Mouse (Mus musculus) cortical plate, adult 2 months (tissue): ENCODE measurements at regions not wholly inside any gene's neighbourhood (a gene's known extent, or its start where the extent isn't known, plus 50 kb on each side); places are given as distances from the start of the nearest gene placed in this dataset.

Experiments used
- H3K27ac ChIP-seq: fragments of 200-500 bp; 2 replicates; pipeline ENCODE4 v1.5.1; 2012; ENCODE audit warnings: low read length, control low read depth, inconsistent platforms; ENCODE audit not compliant: insufficient read depth
- H3K4me1 ChIP-seq: fragments of 200-500 bp; 2 replicates; pipeline ENCODE4 v1.6.1; 2011; ENCODE audit warnings: low read length; ENCODE audit not compliant: control insufficient read depth, insufficient read depth
- H3K4me3 ChIP-seq: fragments of 200-500 bp; 2 replicates; pipeline ENCODE4 v1.5.1; 2011; ENCODE audit warnings: mild to moderate bottlenecking, low read length, control low read depth; ENCODE audit not compliant: insufficient read depth
- CTCF ChIP-seq: fragments of 200-500 bp; IDR thresholded peaks from 2 replicates; pipeline ENCODE4 v1.5.1; 2011; ENCODE audit warnings: mild to moderate bottlenecking, control low read depth, low read length; ENCODE audit not compliant: insufficient read depth; ENCODE audit errors: extremely low read depth
- POLR2A ChIP-seq: fragments of 200-500 bp; IDR thresholded peaks from 2 replicates; pipeline ENCODE4 v1.6.1; 2011; ENCODE audit warnings: mild to moderate bottlenecking, low read length, control low read depth; ENCODE audit not compliant: insufficient read depth; ENCODE audit errors: extremely low read depth

- no peak for TF ChIP-seq POLR2A
- TF ChIP-seq CTCF = no peak
- Histone ChIP-seq H3K4me3 (no peak overlapping the region), H3K4me1 (no peaks in the 10 kb centered on the region), H3K27ac (no peak overlapping the region)
Observed at GRCm38 (mm10) chr2:78804931-78805330, 63.0 kb upstream of the Ube2e3 start.

- H3K4me1 ChIP-seq = no peaks in the 10 kb centered on the region
- no peak overlapping the region for H3K27ac ChIP-seq
- TF ChIP-seq CTCF (no peak), POLR2A (no peak)
- no peak overlapping the region for H3K4me3 ChIP-seq
Observed at GRCm38 (mm10) chr2:78803543-78803942, 64.4 kb upstream of the Ube2e3 start.

GRCm38 (mm10) chr2:78795446-78795845, 72.5 kb upstream of the Ube2e3 start:
- Histone ChIP-seq H3K4me1 (no peaks in the 10 kb centered on the region), H3K27ac (no peak overlapping the region), H3K4me3 (no peak overlapping the region)
- TF ChIP-seq CTCF (no peak), POLR2A (no peak)

GRCm38 (mm10) chr2:78794734-78795133, 73.2 kb upstream of the Ube2e3 start:
- TF ChIP-seq CTCF = no peak
- TF ChIP-seq POLR2A = no peak
- no peaks in the 10 kb centered on the region for H3K4me1 ChIP-seq
- no peak overlapping the region for H3K4me3 ChIP-seq
- H3K27ac ChIP-seq = no peak overlapping the region

- no peak overlapping the region for H3K4me3 ChIP-seq
- H3K27ac ChIP-seq = no peak overlapping the region
- H3K4me1 ChIP-seq = no peaks in the 10 kb centered on the region
- no peak for TF ChIP-seq CTCF
- TF ChIP-seq POLR2A = no peak
Observed at GRCm38 (mm10) chr2:78789124-78789523, 78.8 kb upstream of the Ube2e3 start.

- TF ChIP-seq CTCF (no peak), POLR2A (no peak)
- no peak overlapping the region for H3K27ac ChIP-seq
- H3K4me1 ChIP-seq = no peaks in the 10 kb centered on the region
- H3K4me3 ChIP-seq = no peak overlapping the region
Observed at GRCm38 (mm10) chr2:78788222-78788621, 79.7 kb upstream of the Ube2e3 start.

GRCm38 (mm10) chr2:78779949-78780348, 88.0 kb upstream of the Ube2e3 start:
- Histone ChIP-seq H3K27ac (no peak overlapping the region), H3K4me1 (no peaks in the 10 kb centered on the region), H3K4me3 (no peak overlapping the region)
- TF ChIP-seq CTCF (no peak), POLR2A (no peak)

- Histone ChIP-seq H3K27ac (no peak overlapping the region), H3K4me1 (no peaks in the 10 kb centered on the region), H3K4me3 (no peak overlapping the region)
- TF ChIP-seq POLR2A = no peak
Observed at GRCm38 (mm10) chr2:78777589-78777988, 90.3 kb upstream of the Ube2e3 start.

GRCm38 (mm10) chr2:78754362-78754761, 113.6 kb upstream of the Ube2e3 start:
- TF ChIP-seq POLR2A (no peak), CTCF (no peak)
- Histone ChIP-seq H3K4me1 (no peaks in the 10 kb centered on the region), H3K4me3 (no peak overlapping the region), H3K27ac (no peak overlapping the region)

- TF ChIP-seq POLR2A (no peak), CTCF (no peak)
- H3K4me3 ChIP-seq = no peak overlapping the region
Observed at GRCm38 (mm10) chr2:78753918-78754317, 114.0 kb upstream of the Ube2e3 start.

GRCm38 (mm10) chr2:78730161-78730560, 137.8 kb upstream of the Ube2e3 start:
- Histone ChIP-seq H3K4me3 (no peak overlapping the region), H3K4me1 (no peaks in the 10 kb centered on the region), H3K27ac (no peak overlapping the region)
- TF ChIP-seq CTCF (no peak), POLR2A (no peak)

More at GRCm38 (mm10) chr2:78753918-78754317, 114.0 kb upstream of the Ube2e3 start:
- no peak overlapping the region for H3K27ac ChIP-seq
- H3K4me1 ChIP-seq = no peaks in the 10 kb centered on the region
